In the genomic region with DNA sequence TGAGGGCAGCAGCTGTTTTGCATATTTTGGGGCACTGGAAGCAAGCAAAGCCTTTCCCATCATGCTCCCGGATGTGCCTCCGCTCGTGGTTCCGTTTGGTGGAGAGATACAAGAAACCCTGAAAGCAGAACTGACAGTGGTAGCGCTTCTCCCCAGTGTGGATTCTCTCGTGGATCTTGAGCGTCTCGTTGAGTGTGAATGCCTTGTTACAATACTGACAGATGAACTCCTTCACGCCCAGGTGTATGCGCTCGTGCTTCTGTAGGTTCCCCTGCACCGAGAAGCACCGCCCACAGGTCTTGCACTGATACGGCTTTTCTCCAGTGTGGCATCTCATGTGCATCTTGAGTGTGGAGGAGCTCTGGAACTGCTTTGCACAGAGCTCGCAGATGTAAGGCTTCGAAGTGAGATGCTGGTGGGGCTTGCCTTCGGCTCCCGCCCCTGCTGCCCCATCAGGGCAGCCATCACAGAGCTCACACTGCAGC, we compare ENCODE assay signal across 9 mouse cellular contexts.
"Had no signal": no experiment of that assay in that cellular context is flagged by ENCODE, and none has a peak within 500 bp of the region (broad histone marks: within the 10 kb centered on the region; RNA-seq: fewer than 3 reads in every experiment).

No protein-coding gene starts in this region.

- DNase-seq: kidney, adult 8-10 months; liver; liver, embryonic 13.5 days; liver, postnatal 0 days; lung, postnatal 14 days; right cerebral cortex, postnatal 4 days; spleen, adult 18-20 months; thymus, postnatal 36 days had no signal

- ATAC-seq: liver, postnatal 0 days; midbrain, embryonic 15.5 days had no signal
